Mouse (Mus musculus): ENCODE measurements around the gene Gimap3. TPM values are rescaled to one million over a fixed set of nuclear protein-coding genes. Genes with fewer than 3 reads are reported as not detected.

The Gimap3 gene
- polyA plus RNA-seq, 1 experiment from 2014 or later, result 0.25 TPM

DNA sequence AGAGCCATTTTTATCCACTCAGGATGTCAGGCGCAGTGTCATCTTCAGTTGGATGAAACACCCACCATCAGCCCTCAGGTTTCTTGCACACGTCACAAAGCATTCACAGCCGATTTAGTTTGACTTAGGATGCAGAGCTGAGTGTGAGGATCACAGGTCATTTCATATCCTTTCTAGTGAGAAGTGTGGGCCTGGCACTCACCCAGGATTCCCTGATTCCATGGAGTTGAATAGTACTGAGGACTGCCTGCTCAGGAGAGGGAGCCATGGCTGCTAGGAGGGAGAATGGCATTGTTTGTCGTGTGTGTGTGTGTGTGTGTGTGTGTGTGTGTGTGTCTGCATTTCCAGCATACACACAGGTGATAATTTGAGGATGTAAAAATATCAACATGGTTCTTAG lies 50.3 kb downstream of the Gimap3 start:
- no peak for ATAC-seq (replicated peaks; ENCODE audit: extremely low read depth, insufficient read depth, low FRiP score)
- Histone ChIP-seq H3K9ac (ENCODE audit: low read length) (no peak overlapping the region), H3K27ac (ENCODE audit: low read length) (no peak overlapping the region), H3K4me3 (ENCODE audit: low read length) (no peak overlapping the region), H3K27me3 (ENCODE audit: control insufficient read depth, insufficient read depth, low read length) (no peaks in the 10 kb centered on the region), H3K4me1 (ENCODE audit: control insufficient read depth, insufficient read depth, low read length) (peaks cover 2% of the 10 kb centered on the region), H3K4me2 (ENCODE audit: low read depth, low read length) (no peak overlapping the region), H3K36me3 (ENCODE audit: control insufficient read depth, insufficient read depth) (no peaks in the 10 kb centered on the region), H3K9me3 (replicated peaks; ENCODE audit: control insufficient read depth, low read length) (no peaks in the 10 kb centered on the region)
- WGBS, result 68% methylated on average over 4 of the region's 4 CpGs

- H3K4me2 ChIP-seq (ENCODE audit: low read depth, low read length), result no peak within 1 kb of the TSS
- H3K27me3 ChIP-seq (ENCODE audit: control insufficient read depth, insufficient read depth, low read length), result no peaks in the 10 kb centered on the region
- no peaks in the 10 kb centered on the region for H3K9me3 ChIP-seq (replicated peaks; ENCODE audit: control insufficient read depth, low read length)
- no peak within 1 kb of the TSS for H3K9ac ChIP-seq (ENCODE audit: low read length)
- no peak within 1 kb of the TSS for H3K4me3 ChIP-seq (ENCODE audit: low read length)
- no peaks in the 10 kb centered on the region for H3K36me3 ChIP-seq (ENCODE audit: control insufficient read depth, insufficient read depth)
- H3K27ac ChIP-seq (ENCODE audit: low read length), result no peak within 1 kb of the TSS
- 50% methylated on average over 2 of the region's 2 CpGs for WGBS
- 0 out of 2 replicates have a peak, but pooled peaks have one; percentile 52 for ATAC-seq (replicated peaks; ENCODE audit: extremely low read depth, insufficient read depth, low FRiP score)
- no peaks in the 10 kb centered on the region for H3K4me1 ChIP-seq (ENCODE audit: control insufficient read depth, insufficient read depth, low read length)
Observed at GRCm38 (mm10) chr6:48718455-48718854, 52.2 kb downstream of the Gimap3 start, which contains the start of the genes Gm28053 and Gimap7. Gene Gm28053 (plus strand): TSS chr6:48718607. Gene Gimap7 (plus strand): TSS chr6:48718621.

Other genes with a start within 250 kb of the Gimap3 start
- 17.4 and 20.0 TPM in 2 replicates for gene Atp6v0e2, start 233.2 kb downstream of the Gimap3 start, polyA plus RNA-seq (2015; fragmentation: Nextera tagmentation; extraction: Ambion mirVana)
- 6.7 and 8.2 TPM in 2 replicates for gene Lrrc61, start 216.1 kb downstream of the Gimap3 start, polyA plus RNA-seq (2015; fragmentation: Nextera tagmentation; extraction: Ambion mirVana)
- gene Rarres2, start 198.1 kb downstream of the Gimap3 start, polyA plus RNA-seq (2015; fragmentation: Nextera tagmentation; extraction: Ambion mirVana), result 44.7 and 55.2 TPM in 2 replicates
- not detected in 2 replicates for gene Gm45021, start 181.2 kb downstream of the Gimap3 start, polyA plus RNA-seq (2015; fragmentation: Nextera tagmentation; extraction: Ambion mirVana)
- 28.6 and 29.8 TPM in 2 replicates for gene Repin1, start 177.0 kb downstream of the Gimap3 start, polyA plus RNA-seq (2015; fragmentation: Nextera tagmentation; extraction: Ambion mirVana)
- not detected in 2 replicates for gene Gm44965, start 176.9 kb downstream of the Gimap3 start, polyA plus RNA-seq (2015; fragmentation: Nextera tagmentation; extraction: Ambion mirVana)
- gene Zfp775, start 168.8 kb downstream of the Gimap3 start, polyA plus RNA-seq (2015; fragmentation: Nextera tagmentation; extraction: Ambion mirVana), result 6.2 and 8.6 TPM in 2 replicates
- 1.0 and 1.7 TPM in 2 replicates for gene AI854703, start 144.1 kb downstream of the Gimap3 start, polyA plus RNA-seq (2015; fragmentation: Nextera tagmentation; extraction: Ambion mirVana)
- 1.9 and 2.4 TPM in 2 replicates for gene Gimap8, start 123.6 kb downstream of the Gimap3 start, polyA plus RNA-seq (2015; fragmentation: Nextera tagmentation; extraction: Ambion mirVana)
- 8.6 and 17.5 TPM in 2 replicates for gene Gimap9, start 94.7 kb downstream of the Gimap3 start, polyA plus RNA-seq (2015; fragmentation: Nextera tagmentation; extraction: Ambion mirVana)
- 35.8 and 37.0 TPM in 2 replicates for gene Gimap4, start 86.3 kb downstream of the Gimap3 start, polyA plus RNA-seq (2015; fragmentation: Nextera tagmentation; extraction: Ambion mirVana)
- gene Gimap6, start 62.6 kb downstream of the Gimap3 start, polyA plus RNA-seq (2015; fragmentation: Nextera tagmentation; extraction: Ambion mirVana), result 42.5 and 46.8 TPM in 2 replicates
- gene Gm28053, start 52.2 kb downstream of the Gimap3 start, polyA plus RNA-seq (2015; fragmentation: Nextera tagmentation; extraction: Ambion mirVana), result 2.3 and 5.2 TPM in 2 replicates
- 0.43 TPM in 1 of 2 replicates, not detected in the other for gene Gimap7, start 52.2 kb downstream of the Gimap3 start, polyA plus RNA-seq (2015; fragmentation: Nextera tagmentation; extraction: Ambion mirVana)
- 30.4 and 35.0 TPM in 2 replicates for gene Gimap1, start 31.8 kb downstream of the Gimap3 start, polyA plus RNA-seq (2015; fragmentation: Nextera tagmentation; extraction: Ambion mirVana)
- gene Gimap5, start 24.7 kb downstream of the Gimap3 start, polyA plus RNA-seq (2015; fragmentation: Nextera tagmentation; extraction: Ambion mirVana), result 8.3 and 9.8 TPM in 2 replicates
- gene Tmem176a, start 70.1 kb upstream of the Gimap3 start, polyA plus RNA-seq (2015; fragmentation: Nextera tagmentation; extraction: Ambion mirVana), result 78.4 and 88.4 TPM in 2 replicates
- gene Tmem176b, start 70.6 kb upstream of the Gimap3 start, polyA plus RNA-seq (2015; fragmentation: Nextera tagmentation; extraction: Ambion mirVana), result 217 and 227 TPM in 2 replicates
- 0.84 TPM in 1 of 2 replicates, not detected in the other for gene Aoc1, start 102.0 kb upstream of the Gimap3 start, polyA plus RNA-seq (2015; fragmentation: Nextera tagmentation; extraction: Ambion mirVana)
- gene 1600015I10Rik, start 159.0 kb upstream of the Gimap3 start, polyA plus RNA-seq (2015; fragmentation: Nextera tagmentation; extraction: Ambion mirVana), result not detected in 2 replicates
- gene Doxl2, start 204.1 kb upstream of the Gimap3 start, polyA plus RNA-seq (2015; fragmentation: Nextera tagmentation; extraction: Ambion mirVana), result not detected in 2 replicates
- not detected in 2 replicates for gene Svs1, start 216.0 kb upstream of the Gimap3 start, polyA plus RNA-seq (2015; fragmentation: Nextera tagmentation; extraction: Ambion mirVana)

Data from heart, embryonic 16.5 days (tissue).